Mouse (Mus musculus): ENCODE measurements around the gene Ints2. TPM values are rescaled to one million over a fixed set of nuclear protein-coding genes. Genes with fewer than 3 reads are reported as not detected.

Ints2 gene
- polyA plus RNA-seq (2012; rRNA removed) = 28.7 and 29.1 TPM in 2 replicates

DNA sequence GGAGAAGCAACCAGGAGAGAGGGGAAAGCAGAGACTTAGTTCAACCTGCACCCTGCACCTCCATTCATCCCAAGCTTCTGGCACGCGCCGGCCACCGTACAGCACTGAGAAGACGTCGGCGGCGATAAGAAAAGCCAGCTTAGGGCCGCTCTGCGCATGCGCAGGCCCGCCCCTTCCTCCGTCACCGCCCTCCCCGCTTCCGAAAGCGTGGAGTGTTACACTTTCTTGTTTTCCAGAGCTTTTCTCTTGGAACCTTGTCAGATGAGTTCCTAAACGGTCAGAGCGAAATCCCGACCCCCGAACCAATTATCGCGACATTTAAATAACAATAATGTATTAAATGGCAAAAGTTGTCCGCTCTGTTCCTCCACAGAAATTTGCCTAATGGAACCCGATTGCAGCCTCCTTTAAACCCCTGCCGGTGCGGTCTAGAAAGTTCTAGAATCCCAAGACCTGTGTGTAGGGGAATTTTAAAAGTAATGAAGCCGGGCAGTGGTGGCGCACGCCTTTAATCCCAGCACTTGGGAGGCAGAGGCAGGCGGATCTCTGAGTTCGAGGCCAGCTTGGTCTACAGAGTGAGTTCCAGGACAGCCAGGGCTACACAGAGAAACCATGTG lies at the start of gene Ints2:
Ints2 (minus strand) TSS at position 116 of the 617 bp plus-strand sequence.

DNA sequence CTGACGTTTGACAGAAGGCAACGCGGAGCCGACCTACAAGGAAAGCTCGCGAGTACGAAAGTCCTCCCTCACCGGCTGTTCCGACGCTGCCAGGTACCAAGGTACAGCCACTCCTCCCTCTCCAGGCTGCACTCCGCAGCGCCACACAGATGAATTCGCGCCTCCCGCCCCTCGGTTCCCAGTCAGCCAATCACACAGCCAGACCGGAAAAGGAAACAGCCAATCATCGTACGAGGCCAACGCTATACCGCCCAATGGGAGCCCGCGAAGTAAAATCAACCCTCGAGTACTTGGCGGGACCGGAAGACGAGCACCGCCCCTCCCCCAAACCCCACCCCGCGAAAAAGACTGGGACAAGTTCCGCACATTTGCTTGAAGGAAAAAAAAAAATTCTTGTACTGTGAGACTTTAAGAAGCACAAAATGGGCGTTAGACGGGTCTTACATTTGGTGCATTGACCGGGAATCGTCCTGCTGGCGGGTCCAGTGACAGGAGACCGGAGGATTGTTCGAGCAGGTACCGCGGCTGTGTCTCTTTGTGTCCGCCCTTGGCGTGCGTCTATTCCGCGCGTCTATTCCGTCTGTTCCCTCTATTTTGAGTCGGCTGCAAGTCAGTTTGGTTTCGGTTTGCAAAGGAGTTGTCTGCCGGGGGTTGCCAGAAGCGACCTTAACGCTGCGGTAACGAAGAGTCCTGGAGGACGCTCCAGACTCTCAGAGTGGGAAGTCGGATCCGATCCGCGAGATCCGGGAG lies 56.2 kb downstream of the Ints2 start, which contains the start of gene Brip1:
Brip1 (minus strand) TSS at position 157 of the 750 bp plus-strand sequence.

Other genes with a start within 250 kb of the Ints2 start
- 0.78 and 0.90 TPM in 2 replicates for gene Brip1, start 56.4 kb downstream of the Ints2 start, polyA plus RNA-seq (2012; rRNA removed)
- gene Med13, start 100.0 kb upstream of the Ints2 start, polyA plus RNA-seq (2012; rRNA removed) = 21.5 and 22.1 TPM in 2 replicates
- 8.7 and 10.5 TPM in 2 replicates for gene Rnft1, start 227.1 kb upstream of the Ints2 start, polyA plus RNA-seq (2012; rRNA removed)